Mouse (Mus musculus) frontal cortex, postnatal 36 days (tissue): ENCODE results near the gene Fshr.

ENCODE experiments used
- DNase-seq, 2 experiments: peaks; one replicate each; pipeline ENCODE4 v3.0.0; 2022; ENCODE audit warnings: low spot score in 2 of 2

Fshr gene

DNA sequence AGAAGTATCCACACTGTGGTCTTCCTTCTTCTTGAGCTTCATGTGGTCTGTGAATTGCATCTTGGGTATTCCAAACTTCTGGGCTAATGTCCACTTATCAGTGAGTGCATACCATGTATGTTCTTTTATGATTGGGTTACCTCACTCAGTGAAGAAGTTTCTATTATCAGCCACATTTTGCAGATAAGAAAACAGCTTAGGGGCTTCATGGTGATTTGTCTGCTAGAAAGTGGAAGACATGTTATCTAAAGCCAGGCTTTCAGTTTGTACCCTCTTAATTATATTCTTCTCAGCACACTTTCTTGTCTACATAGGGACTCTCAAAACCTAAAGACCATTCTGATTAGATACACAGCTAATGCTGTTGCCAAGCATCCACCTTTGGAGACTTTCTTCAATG is 165.8 kb downstream of the Fshr start:
- no peak for DNase-seq

DNA sequence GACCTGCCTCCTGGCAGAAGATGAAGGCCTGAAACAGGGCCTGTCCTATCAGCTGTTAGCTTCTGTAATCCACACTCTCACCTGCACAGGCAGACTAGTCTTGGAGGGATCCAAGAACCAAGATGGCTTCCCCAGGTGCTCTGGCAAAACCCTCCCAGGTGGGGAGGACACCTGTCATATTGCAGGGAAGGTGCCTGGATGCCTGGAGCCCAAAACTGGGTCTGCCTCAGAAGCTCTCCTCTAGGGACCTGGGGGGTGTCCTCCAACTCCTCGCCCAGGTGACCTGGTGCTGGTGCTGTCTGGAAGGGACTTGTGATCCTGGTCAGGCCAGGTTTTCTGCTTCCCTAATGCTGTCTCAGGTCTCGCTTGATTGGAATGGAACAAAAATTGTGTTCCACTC is 167.5 kb downstream of the Fshr start:
- no peak for DNase-seq

DNA sequence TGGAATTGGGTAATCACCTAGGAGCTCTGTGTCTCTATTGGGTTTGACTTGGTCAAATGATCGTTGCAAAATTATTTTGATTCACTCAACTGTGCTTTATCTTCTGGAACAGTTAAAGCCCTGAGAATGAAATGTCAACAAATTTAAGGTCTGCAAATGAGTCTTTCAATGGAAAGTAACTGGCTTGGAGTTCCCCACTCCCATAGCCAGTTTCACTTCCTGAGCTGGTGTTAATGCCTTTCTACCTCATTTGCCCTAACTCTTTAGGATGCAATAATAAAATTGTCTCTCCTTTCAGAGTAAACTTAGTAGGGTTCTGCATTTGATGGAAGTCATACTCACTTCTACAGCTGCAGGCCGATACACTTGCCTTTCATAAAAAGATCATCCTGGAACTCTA is 181.0 kb downstream of the Fshr start:
- DNase-seq: no peak

DNA sequence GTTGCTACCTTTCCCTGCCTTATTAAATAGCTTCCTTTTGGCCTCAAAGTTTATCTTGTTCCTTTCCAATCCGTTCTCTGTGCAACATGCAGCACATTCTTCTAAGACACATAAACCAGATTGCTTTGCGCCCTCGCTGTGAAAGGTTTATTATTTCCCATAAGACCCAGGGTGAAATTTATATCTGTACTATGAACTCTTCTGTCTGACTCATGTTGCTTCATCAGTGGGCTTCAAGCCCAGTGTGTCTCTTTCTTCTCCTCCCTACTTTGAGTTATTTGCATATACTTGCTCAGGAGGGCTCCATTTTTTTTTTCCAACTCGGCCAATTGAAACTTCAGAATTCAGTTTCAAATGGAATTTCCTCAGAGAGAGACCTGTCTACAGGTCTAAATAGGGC is 183.5 kb downstream of the Fshr start:
- no peak for DNase-seq

DNA sequence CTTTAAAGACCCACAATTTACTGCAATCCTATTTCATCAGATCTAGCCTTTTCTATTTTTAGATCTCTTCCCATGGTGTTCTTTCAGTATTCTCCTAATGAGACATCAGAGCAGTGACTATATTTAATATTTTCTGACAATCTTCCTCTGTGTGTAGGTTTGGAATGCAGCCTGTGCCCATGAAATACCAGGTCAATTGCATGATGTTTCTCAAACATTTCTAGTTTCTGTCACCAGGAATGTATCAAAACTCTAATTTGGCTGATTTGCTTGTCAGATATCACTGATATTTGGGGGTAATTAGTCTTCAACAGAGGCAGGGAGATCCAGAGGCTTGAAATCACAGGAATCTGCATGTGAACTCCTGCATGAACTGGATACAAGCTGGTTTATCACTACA is 186.8 kb downstream of the Fshr start:
- DNase-seq: no peak

DNA sequence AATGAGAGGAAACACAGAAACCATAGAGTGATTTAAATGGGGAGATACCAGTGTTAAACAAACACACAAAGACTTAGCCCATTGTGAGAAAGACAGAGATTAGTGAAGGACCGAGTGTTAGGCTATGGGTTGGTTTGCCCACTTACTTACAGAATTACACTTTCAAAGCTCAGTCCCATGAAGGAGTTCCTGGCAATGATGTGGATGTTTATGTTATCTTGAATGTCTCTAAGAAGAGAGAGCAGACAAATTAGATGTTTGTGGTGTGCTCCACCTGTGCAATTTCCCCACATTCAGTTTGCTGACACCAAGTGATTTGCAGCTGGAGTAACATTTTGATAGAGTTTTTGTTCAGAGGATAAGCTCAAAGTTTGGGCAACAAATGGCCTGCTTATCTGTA is 191.4 kb downstream of the Fshr start:
- DNase-seq: no peak

DNA sequence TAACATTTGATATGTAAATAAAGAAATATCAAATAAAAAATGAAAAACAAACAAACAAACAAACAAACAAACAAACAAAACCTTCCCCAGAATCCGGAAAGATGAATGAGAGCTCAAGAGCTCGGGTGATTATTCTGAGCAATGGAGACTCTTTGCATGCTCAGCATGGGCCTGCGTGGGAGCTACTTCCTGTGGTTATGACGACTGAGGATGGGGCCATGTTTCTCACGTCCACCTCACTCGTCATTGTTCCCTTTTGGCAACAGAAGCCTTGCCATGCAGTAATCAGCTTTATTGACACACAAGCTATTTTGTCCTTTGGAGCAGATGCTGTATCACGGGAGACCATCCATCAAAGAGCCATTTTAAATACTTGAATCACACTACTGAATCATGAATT is 191.8 kb downstream of the Fshr start:
- no peak for DNase-seq

DNA sequence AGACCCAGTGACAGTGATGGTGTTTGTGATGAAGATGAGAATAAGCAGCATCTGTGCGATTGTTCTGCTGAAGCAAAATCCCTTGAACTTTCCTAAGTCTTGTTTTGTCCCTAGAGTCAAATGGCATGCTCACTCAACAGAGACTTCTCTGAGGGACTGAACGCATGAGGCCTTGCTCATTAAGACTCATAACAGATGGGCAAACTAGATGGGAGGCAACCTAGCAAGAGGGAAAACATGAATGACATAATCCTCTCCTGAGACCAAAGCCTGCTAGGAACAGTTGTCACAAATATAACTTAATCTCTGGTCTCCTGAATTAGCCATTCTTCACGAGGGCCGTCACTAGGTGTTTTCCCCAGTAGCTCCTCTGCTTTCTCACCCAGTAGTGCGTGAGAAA is 194.5 kb downstream of the Fshr start:
- DNase-seq: no peak

DNA sequence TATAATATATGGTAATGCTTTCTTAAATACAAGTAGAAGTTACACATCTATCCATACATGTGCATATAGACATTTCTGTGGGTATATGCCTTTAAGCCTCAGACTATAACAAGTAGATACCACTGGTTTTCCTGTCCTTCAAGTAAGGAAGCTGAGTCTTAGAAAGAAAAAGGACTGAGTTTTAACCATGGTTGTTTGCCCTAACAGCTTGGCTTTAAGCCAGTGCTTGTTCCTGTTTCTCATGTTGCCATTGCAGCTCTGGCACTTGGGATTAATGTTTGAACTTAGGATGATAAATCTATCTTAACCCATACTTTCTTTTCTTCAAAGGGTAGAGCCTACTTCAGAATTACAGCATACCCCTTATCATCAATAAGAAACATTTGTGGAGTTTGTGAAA is 200.6 kb downstream of the Fshr start:
- DNase-seq: no peak

DNA sequence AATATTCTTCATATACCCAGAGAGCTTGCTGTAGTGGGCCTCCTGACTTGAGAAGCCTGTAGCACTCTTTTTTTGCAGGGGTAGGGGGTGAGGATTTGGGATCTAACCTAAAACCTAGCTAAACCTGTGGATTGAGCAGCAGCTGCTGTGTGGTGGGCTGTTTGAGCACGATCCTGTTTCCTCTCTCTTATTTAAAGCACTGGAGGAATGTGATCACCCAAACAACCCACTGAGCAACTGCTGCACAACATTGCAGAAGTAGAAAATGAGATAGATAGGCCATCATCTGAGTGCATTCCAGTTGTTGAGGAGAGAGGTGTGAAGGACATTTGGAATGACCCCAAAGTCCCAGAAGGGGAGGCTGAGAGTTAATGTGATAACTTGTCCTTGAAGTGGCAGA is 202.2 kb downstream of the Fshr start:
- DNase-seq: peak in 1 of 2 experiments; percentile 24

DNA sequence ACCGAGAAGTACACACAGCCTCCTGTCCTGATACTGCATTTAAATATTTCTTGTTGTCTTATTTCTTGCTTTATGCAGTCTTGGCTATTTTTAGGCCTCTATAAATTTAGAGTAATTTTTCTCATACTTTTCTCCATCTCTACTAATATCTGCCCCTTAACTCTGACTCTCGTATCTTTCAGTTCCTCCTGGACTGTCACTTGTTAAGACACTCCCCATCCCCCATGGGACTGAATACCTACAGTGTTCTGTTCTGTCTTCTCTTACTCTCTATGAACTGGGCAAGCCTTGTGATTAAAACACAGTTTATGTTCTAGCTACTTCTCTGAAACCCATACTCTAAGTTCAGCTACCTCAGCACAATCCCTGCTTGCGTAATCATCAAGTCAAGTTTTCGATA is 209.2 kb downstream of the Fshr start:
- DNase-seq: no peak

DNA sequence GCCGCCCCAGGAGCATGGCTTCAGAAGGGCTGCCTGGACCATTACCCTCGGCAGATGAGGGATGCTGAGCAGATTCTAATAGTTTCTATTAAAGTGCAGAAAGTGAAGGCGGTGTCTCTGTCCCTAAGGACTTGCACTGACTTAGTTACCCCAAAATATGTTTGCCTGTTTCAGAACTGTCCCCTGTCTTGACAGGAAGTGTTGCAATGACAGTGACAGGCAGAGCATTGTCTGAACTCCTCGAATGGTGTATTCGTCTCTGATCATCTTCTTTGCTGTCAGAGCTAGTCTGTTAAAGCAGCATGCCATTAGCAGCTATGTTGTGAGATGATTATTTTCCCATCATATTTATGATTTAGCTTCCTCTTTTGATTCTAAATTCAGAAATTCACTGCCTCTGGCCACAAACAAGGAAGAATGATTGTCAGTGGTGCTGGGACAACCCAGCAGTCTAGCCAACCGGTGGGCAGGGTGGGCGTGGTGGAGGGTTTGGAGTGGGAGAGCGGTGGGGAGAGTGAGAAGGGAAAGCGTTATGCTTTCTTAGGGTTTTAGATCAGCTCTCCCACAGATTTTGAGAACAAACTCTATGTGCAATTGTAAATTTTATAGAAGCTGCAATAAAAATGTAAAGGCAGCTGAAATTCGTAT is 219.6 kb downstream of the Fshr start:
- DNase-seq: no peak

DNA sequence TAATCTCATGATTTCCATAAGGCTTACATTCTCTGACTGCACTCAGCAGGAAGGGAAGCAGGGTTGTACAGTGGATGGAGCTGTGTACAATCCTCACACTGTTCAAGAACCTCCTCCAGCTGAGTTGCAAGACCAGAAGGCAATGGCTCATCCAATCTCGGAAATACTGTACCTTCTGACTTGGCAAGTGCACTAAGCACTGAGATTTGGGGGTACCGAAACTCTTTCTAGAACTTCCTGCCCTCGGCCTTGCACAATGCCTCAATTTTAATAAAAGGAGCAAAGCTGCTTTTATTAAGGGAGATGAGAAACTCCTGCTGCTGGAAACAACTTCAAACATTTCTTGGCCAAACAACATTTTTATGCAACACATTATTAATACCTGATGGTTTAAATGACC is 225.9 kb downstream of the Fshr start:
- DNase-seq: no peak

DNA sequence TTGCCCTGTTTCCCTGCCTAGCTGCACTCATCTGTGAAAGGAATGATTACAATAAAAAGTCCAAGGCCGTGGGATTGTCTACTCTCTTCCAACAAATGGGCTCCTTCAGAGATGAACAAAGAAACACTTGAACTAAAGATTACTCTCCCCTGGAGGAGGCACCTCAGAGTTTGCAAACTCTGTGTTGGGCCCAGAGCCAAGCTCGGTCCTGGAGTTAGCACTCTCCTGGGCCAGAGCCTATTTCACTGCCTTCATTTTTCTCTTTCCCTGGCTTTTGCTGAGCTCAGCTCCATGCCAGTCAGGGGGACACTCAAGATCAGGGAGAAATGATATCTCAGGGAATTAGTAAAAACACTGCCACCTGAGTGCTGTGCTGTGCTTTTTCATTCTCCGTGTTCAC is 234.4 kb downstream of the Fshr start:
- DNase-seq: no peak

DNA sequence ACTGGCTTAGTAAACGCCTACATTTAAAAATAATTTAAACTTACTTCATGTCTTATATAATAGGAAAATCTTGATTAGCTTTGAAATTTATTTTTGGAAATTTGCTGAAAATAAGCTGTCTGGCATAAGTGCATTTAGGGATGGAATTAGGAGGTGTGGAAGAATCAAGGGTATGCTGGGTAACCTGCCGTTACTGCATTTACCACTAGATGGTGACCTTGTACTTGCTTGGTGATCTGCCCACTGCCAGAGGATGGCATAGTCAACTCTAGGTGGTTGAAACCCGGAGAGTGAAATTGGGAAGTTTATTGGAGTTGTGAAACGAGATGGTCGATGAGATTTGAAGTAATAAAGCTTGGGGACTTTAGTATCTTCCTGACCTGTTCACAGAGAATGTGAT is 246.5 kb downstream of the Fshr start:
- peak; percentile 55 to 86 for DNase-seq

DNA sequence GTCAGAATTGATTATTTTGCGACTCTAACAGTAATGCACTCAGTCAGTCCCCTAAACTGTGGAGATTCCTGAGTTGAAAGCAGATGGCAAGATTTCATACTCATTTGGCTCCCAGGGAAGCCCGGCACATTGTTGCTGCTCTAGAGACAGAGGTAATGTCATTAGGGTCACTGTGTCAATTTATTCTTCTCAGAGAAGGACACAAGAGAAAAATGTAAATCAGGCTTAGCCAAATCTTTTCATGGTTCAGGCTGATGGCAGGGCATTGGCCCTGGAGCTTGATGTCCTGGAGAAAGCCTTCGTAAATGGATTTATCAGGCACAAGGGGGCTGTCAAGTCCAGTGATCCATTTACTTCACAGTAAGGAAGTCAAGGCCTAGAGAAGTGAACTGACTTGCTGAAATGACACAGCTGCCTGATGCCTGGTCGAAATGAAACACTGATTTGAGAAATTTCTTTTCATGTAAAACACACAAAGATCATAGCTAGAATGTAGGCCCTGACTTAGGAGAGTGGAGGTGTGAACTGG is 262.3 kb downstream of the Fshr start:
- no peak for DNase-seq

DNA sequence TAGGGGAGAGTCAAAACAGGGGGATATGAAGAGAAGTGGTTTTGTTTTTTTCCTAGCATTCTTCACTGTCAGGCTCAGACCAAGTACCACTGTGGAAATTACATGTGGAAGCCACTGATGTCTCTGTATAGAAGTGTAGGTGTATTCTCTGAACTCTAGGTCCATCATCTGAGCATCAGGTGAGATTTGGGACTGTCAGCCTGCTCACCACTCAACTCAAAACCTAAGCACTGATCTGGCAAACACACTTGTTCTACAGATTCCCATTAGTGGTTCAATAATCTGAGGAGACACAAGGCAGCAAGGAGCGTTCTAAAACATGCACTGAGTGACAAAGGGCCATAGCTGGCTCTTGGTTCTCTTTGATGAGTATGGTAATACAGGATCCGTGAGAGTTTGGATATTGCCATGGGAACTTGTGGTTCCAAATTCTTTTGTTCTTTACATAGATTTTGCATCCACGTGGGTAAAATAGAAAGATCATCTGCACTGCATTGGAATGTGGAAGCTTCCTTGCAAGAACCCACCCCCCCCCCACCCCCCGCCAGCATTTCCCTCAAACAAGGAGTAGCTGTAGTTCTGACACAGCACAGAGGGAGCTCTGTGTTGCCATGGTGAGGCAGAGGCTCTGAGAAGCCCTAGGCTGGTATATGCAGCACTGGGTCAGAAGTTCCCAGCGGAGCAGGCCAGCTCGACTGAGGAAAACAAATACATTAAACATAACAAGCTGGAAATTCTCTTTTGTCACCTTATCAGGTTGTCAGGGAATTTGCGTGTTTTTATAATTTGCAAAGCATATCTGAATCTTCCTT is 262.9 kb downstream of the Fshr start:
- peak in 1 of 2 experiments; percentile 26 for DNase-seq

DNA sequence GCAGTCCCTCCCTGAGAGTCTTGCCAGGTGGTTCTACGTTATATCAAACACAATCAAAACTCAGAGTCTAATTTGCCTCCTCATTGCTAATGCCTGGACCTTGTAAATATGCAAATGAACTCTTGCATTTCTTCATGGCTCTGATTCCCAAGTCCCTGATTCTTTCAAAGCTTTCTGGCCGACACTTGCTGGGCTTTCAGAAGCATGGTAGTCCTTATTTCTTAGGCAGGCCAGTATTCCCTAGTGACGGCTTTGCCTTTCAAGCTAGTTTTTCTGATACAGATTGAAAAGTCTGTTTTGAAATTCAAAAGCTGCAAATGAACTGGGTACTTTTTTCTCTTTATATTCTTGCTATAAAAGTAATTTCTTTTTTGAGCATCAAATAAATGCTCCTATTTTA is 263.5 kb downstream of the Fshr start:
- DNase-seq: no peak
